Mouse (Mus musculus) kidney, postnatal 0 days (tissue): ENCODE data around the gene Mms19. TPM values are rescaled to one million over a fixed set of nuclear protein-coding genes. Genes with fewer than 3 reads are reported as not detected.

Experiments used
- ATAC-seq: fragments of 200-750 bp; cut with Nextera tagmentation; replicated peaks from 2 replicates; pipeline ENCODE4 v1.8.0; 2017; ENCODE audit warnings: low read depth, moderate number of reproducible peaks, moderate TSS enrichment, moderate library complexity; ENCODE audit not compliant: low FRiP score
- DNase-seq: peaks from one replicate; pipeline ENCODE4 v3.0.0-alpha.2; 2016; ENCODE audit warnings: low spot score
- H3K27ac ChIP-seq: fragments of 300-500 bp; sonication (generic); 2 replicates; pipeline ENCODE4 v1.5.1; 2014; ENCODE audit warnings: mild to moderate bottlenecking
- H3K27me3 ChIP-seq: fragments of 300-500 bp; sonication (generic); 2 replicates; pipeline ENCODE4 v1.6.1; 2014; ENCODE audit warnings: low read length, mixed read lengths; ENCODE audit not compliant: insufficient read depth
- H3K36me3 ChIP-seq: fragments of 300-500 bp; sonication (generic); 2 replicates; pipeline ENCODE4 v1.6.1; 2014; ENCODE audit warnings: low read length, mixed read lengths; ENCODE audit not compliant: insufficient read depth
- H3K4me1 ChIP-seq: fragments of 300-500 bp; sonication (generic); replicated peaks from 2 replicates; pipeline ENCODE4 v1.6.1; 2014; ENCODE audit warnings: antibody characterized with exemption, low read length, mixed read lengths; ENCODE audit not compliant: insufficient read depth
- H3K4me2 ChIP-seq: fragments of 300-500 bp; sonication (generic); 2 replicates; pipeline ENCODE4 v1.6.1; 2014; ENCODE audit warnings: mild to moderate bottlenecking, low read length, moderate library complexity, mixed read lengths
- H3K4me3 ChIP-seq: fragments of 300-500 bp; sonication (generic); replicated peaks from 2 replicates; pipeline ENCODE4 v1.5.1; 2014; ENCODE audit warnings: low read depth, low read length
- H3K9ac ChIP-seq: fragments of 300-500 bp; sonication (generic); 2 replicates; pipeline ENCODE4 v1.6.1; 2014; ENCODE audit warnings: low read depth, low read length
- H3K9me3 ChIP-seq: fragments of 300-500 bp; sonication (generic); replicated peaks from 2 replicates; pipeline ENCODE4 v1.6.1; 2016; ENCODE audit warnings: low read length, inconsistent platforms, mixed read lengths
- CTCF ChIP-seq: IDR thresholded peaks from 2 replicates; pipeline ENCODE4 v1.5.1; 2016; ENCODE audit warnings: antibody characterized with exemption, low read depth, mild to moderate bottlenecking, moderate library complexity
- WGBS: fragments of 180-500 bp; shearing (Covaris S2); extraction: QIAGEN DNeasy Blood & Tissue Kit; methylation state at CpG from one replicate; pipeline ENCODE4 v1.1.7; 2014; 5-methylcytosine and 5-hydroxymethylcytosine counted together
- polyA plus RNA-seq: library from polyadenylated mRNA; unstranded; fragments of >200 nt; fragmentation: Nextera tagmentation; extraction: Ambion mirVana; gene quantifications from 2 replicates; pipeline ENCODE4 v1.2.1, GENCODE M21; 2015

Mms19 gene
- polyA plus RNA-seq, 1 experiment from 2014 or later = 23.3 TPM

GRCm38 (mm10) chr19:42010436-42010835, 29.5 kb upstream of the Mms19 start:
- Histone ChIP-seq H3K27me3 (no peaks in the 10 kb centered on the region), H3K4me1 (peaks cover 27% of the 10 kb centered on the region), H3K36me3 (no peaks in the 10 kb centered on the region), H3K9ac (no peak overlapping the region), H3K9me3 (no peaks in the 10 kb centered on the region), H3K27ac (no peak overlapping the region), H3K4me2 (no peak overlapping the region), H3K4me3 (no peak overlapping the region)
- 50% methylated on average over 4 of the region's 4 CpGs for WGBS
- no peak for TF ChIP-seq CTCF
- DNase-seq = no peak
- ATAC-seq = no peak

GRCm38 (mm10) chr19:42009067-42009466, 28.1 kb upstream of the Mms19 start:
- Histone ChIP-seq H3K4me3 (no peak overlapping the region), H3K36me3 (no peaks in the 10 kb centered on the region), H3K9me3 (no peaks in the 10 kb centered on the region), H3K4me2 (no peak overlapping the region), H3K27ac (peak overlapping the region; percentile 60), H3K9ac (no peak overlapping the region), H3K27me3 (no peaks in the 10 kb centered on the region), H3K4me1 (peaks cover 34% of the 10 kb centered on the region)
- 23% methylated on average over 7 of the region's 7 CpGs for WGBS
- ATAC-seq = no peak
- DNase-seq = no peak
- TF ChIP-seq CTCF = no peak

DNA sequence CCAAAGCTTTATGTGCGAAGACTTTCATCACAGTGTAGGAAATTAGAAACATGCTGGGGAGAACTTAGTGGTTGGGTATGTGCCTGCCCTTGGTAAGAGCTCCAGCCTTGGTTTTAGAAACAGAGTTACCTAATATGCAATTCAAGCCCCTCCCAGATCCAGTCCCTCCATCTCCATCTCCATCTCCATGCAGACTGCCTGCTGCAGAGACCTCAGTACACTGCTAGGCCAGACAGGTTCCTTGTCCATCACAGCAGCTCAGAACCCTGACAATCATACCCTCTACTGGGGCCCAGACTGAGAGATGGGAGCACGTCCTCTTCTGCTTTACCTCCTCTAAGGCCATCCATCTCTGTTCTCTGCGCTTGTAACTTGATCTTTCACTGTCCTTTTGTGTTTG, 27.6 kb upstream of the Mms19 start:
- Histone ChIP-seq H3K4me3 (no peak overlapping the region), H3K4me2 (no peak overlapping the region), H3K9ac (no peak overlapping the region), H3K27ac (peak overlapping the region; percentile 60), H3K27me3 (no peaks in the 10 kb centered on the region), H3K4me1 (peaks cover 34% of the 10 kb centered on the region), H3K9me3 (no peaks in the 10 kb centered on the region), H3K36me3 (no peaks in the 10 kb centered on the region)
- ATAC-seq = no peak
- WGBS = 48% methylated on average over 3 of the region's 3 CpGs
- TF ChIP-seq CTCF = no peak
- peak; percentile 43 for DNase-seq

- DNase-seq (peak; percentile 36), ATAC-seq (no peak)
- no peak for TF ChIP-seq CTCF
- Histone ChIP-seq H3K9ac (0 out of 2 replicates have a peak overlapping the region, but pooled peaks have one; percentile 9), H3K4me3 (no peak overlapping the region), H3K9me3 (no peaks in the 10 kb centered on the region), H3K27me3 (no peaks in the 10 kb centered on the region), H3K27ac (no peak overlapping the region; the same call in 1 of the 2 replicates), H3K4me2 (no peak overlapping the region), H3K4me1 (peaks cover 34% of the 10 kb centered on the region), H3K36me3 (no peaks in the 10 kb centered on the region)
- WGBS = 45% methylated on average over 8 of the region's 8 CpGs
These were observed 25.6 kb upstream of the Mms19 start for GRCm38 (mm10) chr19:42006568-42006967.

DNA sequence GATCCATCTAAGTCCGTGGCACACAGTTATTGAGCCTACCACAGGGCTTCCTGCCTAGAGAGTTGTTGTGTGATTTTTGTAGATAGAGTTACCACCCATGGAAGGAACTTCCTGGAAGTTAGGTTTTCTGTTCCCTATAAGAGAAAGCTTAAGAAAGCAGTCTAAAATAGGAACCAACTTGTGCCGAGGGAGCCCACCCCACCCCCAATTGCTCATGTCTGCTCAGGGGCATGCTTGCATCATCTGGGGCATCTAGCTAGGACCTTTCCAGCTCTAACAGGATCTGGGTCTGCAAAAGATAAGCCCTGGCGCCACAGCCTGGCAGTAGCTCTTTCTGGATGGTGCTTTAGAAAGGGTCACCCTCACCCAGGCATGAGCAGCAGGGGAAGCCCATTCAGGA, 24.7 kb upstream of the Mms19 start:
- Histone ChIP-seq H3K4me3 (no peak overlapping the region), H3K9ac (no peak overlapping the region), H3K4me2 (no peak overlapping the region), H3K36me3 (no peaks in the 10 kb centered on the region), H3K27ac (peak overlapping the region; percentile 36), H3K9me3 (no peaks in the 10 kb centered on the region), H3K27me3 (no peaks in the 10 kb centered on the region), H3K4me1 (peaks cover 44% of the 10 kb centered on the region)
- ATAC-seq (no peak; the same call in 1 of the 2 replicates), DNase-seq (no peak)
- TF ChIP-seq CTCF = no peak
- WGBS = 41% methylated on average over 3 of the region's 3 CpGs

DNA sequence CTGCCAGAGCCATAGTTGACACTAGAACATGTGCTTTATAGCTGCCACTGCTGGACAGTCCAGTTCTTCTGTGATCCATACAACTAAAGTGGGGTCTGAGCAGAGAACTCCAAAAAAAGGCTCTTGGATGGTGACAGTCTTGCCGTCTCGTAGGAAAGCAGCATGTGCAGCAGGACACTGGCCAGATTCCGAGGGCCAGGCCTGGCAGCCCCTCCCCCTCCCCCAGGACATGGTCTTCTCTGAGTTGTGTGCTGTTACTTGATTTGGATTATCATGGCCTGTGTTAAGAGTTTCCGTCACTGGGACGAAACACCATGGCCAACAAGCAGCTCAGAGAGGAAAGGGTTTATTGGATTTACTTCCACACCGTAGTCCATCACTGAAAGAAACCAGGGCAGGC, 23.3 kb upstream of the Mms19 start:
- no peak for DNase-seq
- Histone ChIP-seq H3K9me3 (no peaks in the 10 kb centered on the region), H3K27ac (no peak overlapping the region), H3K36me3 (no peaks in the 10 kb centered on the region), H3K4me1 (peaks cover 48% of the 10 kb centered on the region), H3K4me2 (no peak overlapping the region), H3K9ac (no peak overlapping the region), H3K27me3 (no peaks in the 10 kb centered on the region), H3K4me3 (no peak overlapping the region)
- no peak for TF ChIP-seq CTCF
- WGBS = 71% methylated on average over 6 of the region's 6 CpGs
- no peak for ATAC-seq
